Mouse (Mus musculus) left cerebral cortex, postnatal 4 days (tissue): ENCODE data around the gene Cntrob. TPM values are rescaled to one million over a fixed set of nuclear protein-coding genes. Genes with fewer than 3 reads are reported as not detected.

Experiments
- DNase-seq: peaks from one replicate; pipeline ENCODE4 v3.0.0-alpha.2; 2022
- intact Hi-C: fragments of 180-260 bp; cut with DNase I; formaldehyde crosslinking; loops from one replicate; pipeline ENCODE4 v1.15.1; 2025
- total RNA-seq, 2 experiments: library from RNA; stranded (reverse); gene quantifications; 2 replicates each; pipeline ENCODE4 v1.2.3; 2021

Gene Cntrob
- 10 to 100 TPM; 23.9 to 25.2 TPM for total RNA-seq

DNA sequence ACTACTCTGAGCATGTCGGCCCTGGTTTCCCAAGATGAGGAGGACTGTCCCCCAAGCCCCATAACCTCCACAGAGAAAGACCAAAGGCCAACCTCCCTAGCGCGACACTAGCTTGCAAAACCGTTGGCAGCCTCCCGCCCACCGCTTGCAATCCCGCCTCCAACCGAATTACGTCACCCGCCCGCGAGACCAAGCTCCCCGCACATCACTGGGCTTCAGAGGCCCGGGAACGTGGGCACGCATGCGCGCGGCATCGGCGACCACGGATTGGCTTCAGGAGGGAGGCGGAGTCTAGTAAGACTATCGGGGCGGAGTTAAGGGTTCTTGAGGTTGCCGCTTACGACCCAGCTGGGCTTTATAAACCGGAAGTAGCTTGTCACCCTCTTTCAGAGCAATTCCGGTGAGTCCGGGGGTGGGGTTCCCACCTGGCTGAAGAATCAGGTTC, at the start of gene Cntrob, which contains the start of gene Trappc1:
TSS of gene Cntrob (minus strand) at position 109 of the 445 bp plus-strand sequence.
TSS of gene Trappc1 (plus strand) at position 314 of the 445 bp plus-strand sequence.
- intact Hi-C loops, result no loop called here
- peak; percentile 99 for DNase-seq

DNA sequence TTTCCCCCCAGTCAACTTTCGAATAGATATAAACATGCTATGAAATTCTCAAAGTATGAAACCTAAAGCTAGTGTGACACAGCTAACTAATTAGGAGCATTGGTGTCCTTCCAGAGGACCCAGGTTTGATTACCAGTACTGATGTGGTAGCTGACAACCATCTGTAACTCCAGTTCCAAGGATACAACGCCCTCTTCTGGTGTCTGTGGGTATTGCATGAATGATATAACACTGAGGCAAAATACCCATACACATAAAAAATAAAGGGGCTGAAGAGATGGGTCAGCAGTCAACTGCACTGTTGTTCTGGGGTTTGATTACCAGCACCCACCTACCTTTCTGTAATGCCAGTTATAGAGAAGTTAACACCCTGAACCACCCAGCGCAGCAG, 49.2 kb upstream of the Cntrob start:
- intact Hi-C loops, result no loop called here
- no peak for DNase-seq

DNA sequence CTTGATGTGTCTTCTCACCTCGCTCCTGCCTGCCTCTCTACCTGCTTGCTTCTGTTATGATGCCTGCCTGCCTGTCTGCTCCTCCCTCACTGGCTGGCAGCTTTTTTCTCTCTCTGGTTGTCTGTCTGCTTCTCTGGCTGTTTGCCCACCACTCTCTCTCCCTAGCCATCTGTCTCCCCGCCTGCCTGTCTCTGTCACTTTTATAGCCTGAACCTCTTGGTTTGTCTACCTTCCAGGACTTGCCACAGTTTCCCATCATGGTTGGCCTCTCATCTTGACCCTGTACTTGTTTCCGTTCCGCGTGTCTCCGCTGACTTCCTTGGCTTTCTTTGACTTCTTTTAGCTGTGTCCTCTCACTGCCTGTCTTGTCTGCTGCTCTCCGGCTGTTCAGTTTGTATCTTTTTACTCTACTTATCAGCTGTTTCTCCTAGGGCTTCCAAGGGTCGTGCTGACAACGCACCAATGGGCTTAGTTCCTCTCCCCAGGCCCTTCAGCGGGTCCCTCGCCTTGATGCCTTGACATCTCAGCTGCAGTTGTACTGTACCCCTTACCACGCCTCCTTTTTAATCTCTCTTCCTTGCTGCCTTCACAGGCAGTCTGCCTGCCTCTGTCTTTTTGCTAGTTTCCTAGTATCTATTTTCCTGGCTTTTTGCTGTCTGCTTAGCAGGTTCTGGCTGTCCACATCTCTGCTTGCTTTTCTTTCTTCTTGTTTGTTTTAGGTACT, 48.6 kb upstream of the Cntrob start:
- intact Hi-C loops, result no loop called here
- DNase-seq, result peak; percentile 86

DNA sequence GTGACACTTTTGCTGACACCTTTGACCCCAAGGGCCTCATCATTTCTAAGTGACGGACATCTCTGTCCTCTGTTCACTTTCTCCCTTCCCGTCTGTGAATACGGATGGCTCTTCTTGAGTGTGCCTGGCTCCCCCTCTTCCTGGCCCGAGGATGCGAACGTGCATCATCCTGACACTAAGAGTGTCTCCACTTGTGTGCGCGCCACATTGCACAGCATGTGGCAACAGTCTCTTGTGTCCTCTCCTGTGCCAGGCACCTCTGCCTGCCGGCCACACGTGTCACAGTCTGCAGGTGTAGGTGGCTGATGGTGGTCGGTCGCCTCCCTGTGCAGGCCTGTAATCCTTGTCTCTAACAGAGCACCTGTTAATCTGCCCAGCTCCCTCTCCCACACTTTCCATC, 48.0 kb upstream of the Cntrob start:
- no peak for DNase-seq
- intact Hi-C loops, result no loop called here

DNA sequence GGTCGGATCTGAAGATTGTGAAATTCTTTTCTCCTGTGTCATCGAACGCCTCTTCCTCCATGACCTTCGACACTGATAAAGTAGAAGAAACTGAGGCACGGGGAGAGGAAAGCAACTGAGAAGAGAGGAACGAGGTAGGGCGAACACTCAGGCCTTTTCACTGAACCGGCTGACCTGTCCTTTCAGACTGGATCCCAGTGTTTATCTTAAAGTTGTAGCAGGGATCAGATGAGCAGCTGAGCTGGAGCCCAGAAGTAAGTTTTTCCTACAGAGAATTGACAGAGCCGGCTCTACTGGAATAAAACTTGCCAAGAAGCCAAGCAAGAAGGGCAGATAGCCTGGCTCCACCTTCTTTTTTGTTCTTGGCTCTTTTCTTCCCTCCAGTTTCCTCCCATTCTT, 47.2 kb upstream of the Cntrob start:
- intact Hi-C loops, result no loop called here
- DNase-seq, result no peak

- intact Hi-C loops, result no loop called here
- DNase-seq, result no peak
Observed at GRCm38 (mm10) chr11:69369990-69370816, 46.6 kb upstream of the Cntrob start.

- intact Hi-C loops, result no loop called here
Observed at GRCm38 (mm10) chr11:69369215-69369989, 45.8 kb upstream of the Cntrob start, which contains the start of gene Chd3. Chd3 (minus strand) TSS chr11:69369406.

DNA sequence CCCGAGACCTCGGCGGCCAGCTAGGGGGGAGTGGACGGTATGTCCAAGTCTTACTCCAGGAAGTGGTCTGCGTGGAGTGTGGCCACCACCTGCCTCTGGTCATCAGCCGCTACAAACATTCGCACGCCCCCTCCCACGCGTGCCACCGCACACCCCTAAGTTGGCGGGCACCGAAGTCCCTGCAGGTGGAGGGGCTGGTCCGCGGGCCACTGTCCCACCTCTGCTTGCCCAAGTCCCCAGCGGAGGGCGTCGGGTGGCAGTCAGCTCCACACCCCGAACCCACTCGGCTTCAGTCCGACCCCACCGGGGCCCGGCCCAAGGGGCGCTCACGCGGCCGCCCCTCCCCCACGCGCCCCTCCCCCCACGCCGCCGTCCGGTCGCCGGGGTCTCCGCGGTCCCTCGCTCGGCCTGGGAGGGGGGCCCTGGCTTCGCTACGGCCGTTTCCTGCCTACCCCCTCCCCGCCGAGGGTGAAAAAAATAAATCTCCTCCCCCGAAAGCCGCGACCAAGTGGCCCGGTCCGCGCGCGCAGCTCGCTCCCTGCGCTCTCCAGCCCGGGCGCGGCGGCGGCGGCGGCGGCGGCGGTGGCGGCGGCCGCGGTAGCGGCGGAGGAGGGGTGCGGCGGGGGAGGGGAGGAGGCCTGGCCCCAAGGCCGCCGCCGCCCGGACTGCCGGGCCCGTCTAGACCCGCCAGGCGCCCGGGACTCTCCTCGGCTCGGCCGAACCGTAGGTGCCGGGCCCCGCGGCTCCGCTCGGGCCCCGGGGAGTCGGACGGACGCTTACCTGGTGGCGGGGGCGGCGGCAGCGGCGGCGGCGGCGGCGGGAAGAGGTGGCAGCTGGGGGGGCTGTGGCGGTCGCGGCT, 45.0 kb upstream of the Cntrob start:
- intact Hi-C loops, result no loop called here

More at GRCm38 (mm10) chr11:69369215-69369989, 45.8 kb upstream of the Cntrob start, which contains the start of gene Chd3:
- DNase-seq, result no peak

GRCm38 (mm10) chr11:69367616-69368355, 44.2 kb upstream of the Cntrob start:
- no peak for DNase-seq
- intact Hi-C loops, result no loop called here

More for the DNA sequence above, 45.0 kb upstream of the Cntrob start:
- DNase-seq, result peak; percentile 50

- no peak for DNase-seq
- intact Hi-C loops, result no loop called here
Observed at GRCm38 (mm10) chr11:69366855-69367615, 43.5 kb upstream of the Cntrob start.

- intact Hi-C loops, result no loop called here
- DNase-seq, result peak; percentile 98
Observed at GRCm38 (mm10) chr11:69366157-69366854, 42.7 kb upstream of the Cntrob start.

GRCm38 (mm10) chr11:69365722-69366121, 42.1 kb upstream of the Cntrob start:
- no peak for DNase-seq
- intact Hi-C loops, result no loop called here

DNA sequence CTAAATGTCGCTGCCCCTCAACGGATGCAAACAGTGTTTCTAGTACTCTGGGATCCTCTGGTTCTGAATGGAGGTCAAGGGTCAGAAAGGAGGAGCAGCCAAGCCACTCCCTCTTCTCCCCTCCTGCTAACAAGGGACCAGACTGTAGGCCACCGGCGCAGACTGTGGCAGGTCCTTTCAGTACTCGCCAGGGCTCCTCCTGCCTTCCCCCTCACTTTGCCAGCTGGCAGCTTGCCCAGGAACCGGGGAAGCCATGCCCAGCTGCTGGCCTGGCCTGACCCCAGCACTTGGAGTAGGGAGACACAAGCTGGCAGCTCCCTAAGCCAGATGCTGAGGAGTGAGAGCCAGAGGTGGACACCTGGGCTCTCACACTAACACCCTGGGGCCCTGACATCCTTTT, 41.3 kb upstream of the Cntrob start:
- intact Hi-C loops, result no loop called here
- peak; percentile 99 for DNase-seq

GRCm38 (mm10) chr11:69364376-69364775, 40.8 kb upstream of the Cntrob start:
- intact Hi-C loops, result no loop called here
- no peak for DNase-seq

DNA sequence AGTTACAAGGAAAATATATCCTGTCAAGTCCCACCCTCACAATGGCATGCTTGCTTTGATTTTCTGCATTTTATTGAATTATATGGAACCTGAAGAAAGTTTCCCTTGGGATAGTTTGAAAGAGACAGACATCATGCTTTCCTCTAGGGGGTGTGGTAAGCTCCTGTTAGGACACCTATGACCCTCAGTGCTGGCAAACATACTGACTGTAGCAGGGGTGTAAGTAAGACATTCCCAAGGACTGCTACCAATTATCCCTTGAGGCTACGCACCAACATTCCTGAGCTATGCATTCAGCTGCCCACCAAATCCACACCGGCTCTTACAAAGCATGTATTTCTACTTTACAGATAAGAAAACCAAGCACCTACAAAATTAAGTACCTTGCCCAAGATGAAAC, 38.9 kb upstream of the Cntrob start:
- intact Hi-C loops, result no loop called here
- DNase-seq, result no peak

- intact Hi-C loops, result no loop called here
- DNase-seq, result peak; percentile 44
Observed at GRCm38 (mm10) chr11:69362021-69362420, 38.4 kb upstream of the Cntrob start.

DNA sequence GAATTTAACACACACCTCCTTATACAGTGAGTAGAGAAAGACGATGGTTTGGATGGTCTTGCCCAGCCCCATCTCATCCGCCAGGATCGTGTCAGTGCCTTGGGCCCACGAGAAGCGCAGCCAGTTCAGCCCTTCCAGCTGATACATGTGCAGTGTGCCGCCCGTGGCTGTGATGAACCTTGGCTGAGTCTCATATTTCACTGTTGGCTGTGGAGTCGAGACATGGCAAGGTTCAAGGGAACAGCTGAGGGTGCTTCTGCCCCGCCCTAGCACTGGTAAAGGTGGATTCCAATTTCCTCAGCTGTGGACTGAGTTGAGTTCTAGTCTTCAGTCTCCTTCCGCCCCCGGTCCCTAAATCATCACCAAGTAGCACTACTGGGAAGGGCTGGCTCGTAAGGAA, 34.1 kb upstream of the Cntrob start:
- DNase-seq, result no peak
- intact Hi-C loops, result no loop called here

DNA sequence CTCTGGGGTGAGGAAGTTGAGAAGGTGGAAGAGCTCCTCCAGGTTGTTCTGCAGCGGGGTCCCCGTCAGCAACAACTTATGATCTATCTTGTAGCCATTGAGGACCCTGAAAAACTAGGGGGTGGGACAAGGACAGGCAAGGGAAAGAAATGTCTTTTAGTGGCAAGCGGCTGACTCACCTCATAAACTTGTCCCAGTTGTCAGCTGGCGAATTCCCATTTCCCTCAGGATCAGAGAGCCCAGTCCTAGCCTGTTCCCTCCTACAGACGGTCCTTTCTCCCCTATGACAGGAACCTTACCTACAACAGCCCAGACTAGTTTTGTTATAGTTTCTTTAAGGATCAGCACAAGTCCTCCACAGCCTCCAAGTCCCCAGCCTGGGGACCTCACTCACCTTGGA, 33.0 kb upstream of the Cntrob start:
- DNase-seq, result no peak
- intact Hi-C loops, result no loop called here
